Mouse (Mus musculus) right cerebral cortex, postnatal 14 days (tissue): ENCODE results near the gene Hadhb.
"Not testable (repeated sequence)": the region's sequence is repeated elsewhere in the genome, so short reads cannot be mapped to it uniquely, and the experiment has no call there.

Source experiments
- DNase-seq: peaks from one replicate; pipeline ENCODE4 v3.0.0; 2022

Gene Hadhb

GRCm38 (mm10) chr5:30187687-30188485, 32.8 kb downstream of the Hadhb start:
- DNase-seq, result no peak

- no peak for DNase-seq
Measured at GRCm38 (mm10) chr5:30192452-30192851, 37.4 kb downstream of the Hadhb start.

- DNase-seq, result no peak
Measured at GRCm38 (mm10) chr5:30195340-30195739, 40.3 kb downstream of the Hadhb start.

- no peak for DNase-seq
Measured at GRCm38 (mm10) chr5:30198257-30198656, 43.2 kb downstream of the Hadhb start.

- peak; percentile 36 for DNase-seq
Measured at GRCm38 (mm10) chr5:30201521-30201920, 46.5 kb downstream of the Hadhb start.

GRCm38 (mm10) chr5:30202221-30202620, 47.2 kb downstream of the Hadhb start:
- no peak for DNase-seq

GRCm38 (mm10) chr5:30203216-30203885, 48.3 kb downstream of the Hadhb start:
- DNase-seq, result no peak

GRCm38 (mm10) chr5:30204441-30204840, 49.4 kb downstream of the Hadhb start:
- no peak for DNase-seq

GRCm38 (mm10) chr5:30205034-30205433, 50.0 kb downstream of the Hadhb start:
- DNase-seq, result no peak

- no peak for DNase-seq
Measured at GRCm38 (mm10) chr5:30205493-30205892, 50.4 kb downstream of the Hadhb start, which contains the start of gene Adgrf3. TSS of gene Adgrf3 (minus strand) at chr5:30205722.

GRCm38 (mm10) chr5:30207276-30207675, 52.2 kb downstream of the Hadhb start:
- DNase-seq, result no peak

GRCm38 (mm10) chr5:30210758-30211157, 55.7 kb downstream of the Hadhb start:
- DNase-seq, result not testable (repeated sequence)

GRCm38 (mm10) chr5:30214889-30215288, 59.8 kb downstream of the Hadhb start:
- DNase-seq, result peak; percentile 71

- DNase-seq, result no peak
Measured at GRCm38 (mm10) chr5:30215970-30216369, 60.9 kb downstream of the Hadhb start.

- DNase-seq, result no peak
Measured at GRCm38 (mm10) chr5:30219715-30220114, 64.7 kb downstream of the Hadhb start.

- DNase-seq, result no peak
Measured at GRCm38 (mm10) chr5:30220666-30221065, 65.6 kb downstream of the Hadhb start.

GRCm38 (mm10) chr5:30222681-30223080, 67.6 kb downstream of the Hadhb start:
- DNase-seq, result no peak

- DNase-seq, result peak; percentile 38
Measured at GRCm38 (mm10) chr5:30230901-30231300, 75.9 kb downstream of the Hadhb start.

GRCm38 (mm10) chr5:30231891-30232270, 76.8 kb downstream of the Hadhb start:
- DNase-seq, result no peak

- peak; percentile 97 for DNase-seq
Measured at GRCm38 (mm10) chr5:30232271-30232971, 77.4 kb downstream of the Hadhb start, which contains the start of gene Selenoi. TSS of gene Selenoi (plus strand) at chr5:30232581.

- DNase-seq, result peak; percentile 21
Measured at GRCm38 (mm10) chr5:30233042-30233441, 78.0 kb downstream of the Hadhb start.

- DNase-seq, result no peak
Measured at GRCm38 (mm10) chr5:30233979-30234378, 78.9 kb downstream of the Hadhb start.
